12 mouse cellular contexts compared by ENCODE assay signal in genomic region chrX:13502862-13503375, GRCm38 (mm10). TPM values are rescaled to one million over a fixed set of nuclear protein-coding genes. Genes with fewer than 3 reads are reported as not detected.
DNase-seq lines count a peak whose midpoint lies in the region; ATAC-seq and TF ChIP-seq lines count a peak whose summit lies in the region.
"Had no signal": no experiment of that assay in that cellular context is flagged by ENCODE, and none has a peak within 500 bp of the region (broad histone marks: within the 10 kb centered on the region; RNA-seq: fewer than 3 reads in every experiment).

No protein-coding gene starts in this region.

- no peak overlapping the region for H3K9ac ChIP-seq in midbrain, embryonic 14.5 days (replicated peaks; ENCODE audit: low read length)

- TF ChIP-seq POLR2A in kidney, adult 2 months (IDR thresholded peaks at IDR 0.05; ENCODE audit: low read depth, low read length), result no peak

- H3K27ac ChIP-seq in layer of hippocampus, adult 2 months, result peak overlapping the region; percentile 68
- peak overlapping the region; percentile 68 for H3K27ac ChIP-seq in forebrain, embryonic 10.5 days
- peak overlapping the region; percentile 41; the same call in 1 of the 2 replicates for H3K27ac ChIP-seq in midbrain, embryonic 14.5 days (replicated peaks; ENCODE audit: low read depth, low read length)
- H3K27ac ChIP-seq in kidney, adult 2 months (ENCODE audit: insufficient read depth, low read depth, low read length), result no peak overlapping the region
- H3K27ac ChIP-seq: stomach, postnatal 0 days had no signal

- H3K4me1 ChIP-seq in forebrain, embryonic 10.5 days, result peaks cover 12% of the 10 kb centered on the region
- no peaks in the 10 kb centered on the region for H3K4me1 ChIP-seq in midbrain, embryonic 14.5 days (ENCODE audit: control insufficient read depth, insufficient read depth, low read length)
- H3K4me1 ChIP-seq in kidney, adult 2 months (ENCODE audit: control insufficient read depth, insufficient read depth, low read length), result no peaks in the 10 kb centered on the region

- H3K9me3 ChIP-seq in forebrain, embryonic 10.5 days, result no peaks in the 10 kb centered on the region
- no peaks in the 10 kb centered on the region for H3K9me3 ChIP-seq in midbrain, embryonic 14.5 days (ENCODE audit: control insufficient read depth, low read length)

- no peak overlapping the region for H3K4me2 ChIP-seq in midbrain, embryonic 14.5 days (ENCODE audit: low read length)

- TF ChIP-seq CTCF in layer of hippocampus, adult 2 months (conservative IDR thresholded peaks at IDR 0.05), result no peak
- no peak for TF ChIP-seq CTCF in kidney, adult 2 months (conservative IDR thresholded peaks at IDR 0.05; ENCODE audit: insufficient read depth, insufficient read length, low read depth, low read length)

- no peak overlapping the region for H3K4me3 ChIP-seq in layer of hippocampus, adult 2 months
- 0 out of 2 replicates have a peak overlapping the region, but pooled peaks have one; percentile 6 for H3K4me3 ChIP-seq in forebrain, embryonic 10.5 days
- no peak overlapping the region for H3K4me3 ChIP-seq in midbrain, embryonic 14.5 days (replicated peaks; ENCODE audit: low read depth, low read length)
- no peak overlapping the region for H3K4me3 ChIP-seq in kidney, adult 2 months (ENCODE audit: insufficient read depth, low read depth, low read length)
- H3K4me3 ChIP-seq: erythroblast, embryonic 14.5 days had no signal

- 54% methylated on average over 7 of the region's 7 CpGs for WGBS in forebrain, embryonic 10.5 days
- WGBS in midbrain, embryonic 14.5 days, result 56% methylated on average over 7 of the region's 7 CpGs
- WGBS in kidney, adult 2 months, result 52% methylated on average over 7 of the region's 7 CpGs

- DNase-seq in layer of hippocampus, adult 2 months (ENCODE audit: low spot score in 2 of 2), result no peak
- no peak for DNase-seq in layer of hippocampus, adult 11-12 months (ENCODE audit: low spot score)
- DNase-seq in MN1 (ENCODE audit: low spot score), result peak; percentile 69
- no peak for DNase-seq in forebrain, embryonic 10.5 days (ENCODE audit: extremely low spot score, low spot score)
- peak; percentile 40 for DNase-seq in midbrain, embryonic 14.5 days
- DNase-seq in adrenal gland, postnatal 10 days, result no peak
- DNase-seq in kidney, adult 2 months, result no peak
- no peak for DNase-seq in spleen, postnatal 4 days (ENCODE audit: low spot score in 2 of 2)

- H3K27me3 ChIP-seq in forebrain, embryonic 10.5 days (ENCODE audit: poor library complexity, severe bottlenecking), result peaks cover 60% of the 10 kb centered on the region
- H3K27me3 ChIP-seq in midbrain, embryonic 14.5 days (ENCODE audit: control insufficient read depth, insufficient read depth, low read length), result no peaks in the 10 kb centered on the region
- no peaks in the 10 kb centered on the region for H3K27me3 ChIP-seq in kidney, adult 2 months (replicated peaks; ENCODE audit: control insufficient read depth, insufficient read depth, low read length)

- ATAC-seq in midbrain, embryonic 14.5 days (ENCODE audit: low FRiP score, low TSS enrichment), result no peak
- ATAC-seq: inflammation-experienced regulatory T-cells, adult 6 months had no signal

- no peaks in the 10 kb centered on the region for H3K36me3 ChIP-seq in forebrain, embryonic 10.5 days (replicated peaks)
- no peaks in the 10 kb centered on the region for H3K36me3 ChIP-seq in midbrain, embryonic 14.5 days (ENCODE audit: control insufficient read depth, insufficient read depth, low read length)
- H3K36me3 ChIP-seq in kidney, adult 2 months (ENCODE audit: control insufficient read depth, insufficient read depth, low read length), result no peaks in the 10 kb centered on the region

RNA-seq across cellular contexts. Expression of gene Nyx, which starts 37.0 kb away (rescaled TPM):
- total RNA-seq in layer of hippocampus, adult 2 months (2021), result 1 to 10 TPM in 1 of 2 experiments, under 1 TPM in 1; 0.59 to 1.1 TPM
- 0.04 and 0.06 TPM in 2 replicates for polyA plus RNA-seq in forebrain, embryonic 10.5 days (2016; fragmentation: Nextera tagmentation; extraction: Ambion mirVana)
- polyA plus RNA-seq in midbrain, embryonic 14.5 days (2014; fragmentation: Nextera tagmentation; extraction: Ambion mirVana), result 0.12 and 0.15 TPM in 2 replicates
- under 1 TPM; 0.15 to 0.21 TPM for total RNA-seq in adrenal gland, postnatal 10 days (2021)
- polyA plus RNA-seq in kidney, adult 2 months (2012; rRNA removed), result 0.06 and 0.11 TPM in 2 replicates
- total RNA-seq: liver, adult 2 months had no signal
- polyA plus RNA-seq: erythroblast, embryonic 14.5 days had no signal

Comparison
In these comparisons a context has a peak if more than half of its experiments do, and no peak if none do; other contexts are left out.
1. DNase-seq: peak in MN1 (single experiment) and midbrain, embryonic 14.5 days (single experiment); none in layer of hippocampus, adult 2 months (0 of 2), layer of hippocampus, adult 11-12 months (single experiment), forebrain, embryonic 10.5 days (single experiment), adrenal gland, postnatal 10 days (single experiment), kidney, adult 2 months (single experiment) and spleen, postnatal 4 days (0 of 2).